Mouse (Mus musculus) midbrain, embryonic 13.5 days (tissue): ENCODE measurements around the gene Cebpb. TPM values are rescaled to one million over a fixed set of nuclear protein-coding genes. Genes with fewer than 3 reads are reported as not detected.

Experiments
- ATAC-seq: fragments of 200-750 bp; cut with Nextera tagmentation; 2 replicates; pipeline ENCODE4 v1.8.0; 2017; ENCODE audit warnings: mild to moderate bottlenecking, moderate TSS enrichment, moderate library complexity
- H3K27ac ChIP-seq: fragments of 300-500 bp; sonication (generic); 2 replicates; pipeline ENCODE4 v1.5.1; 2015; ENCODE audit warnings: inconsistent platforms, mild to moderate bottlenecking, moderate library complexity
- H3K27me3 ChIP-seq: fragments of 300-500 bp; sonication (generic); 2 replicates; pipeline ENCODE4 v1.6.1; 2015; ENCODE audit warnings: mild to moderate bottlenecking, inconsistent platforms
- H3K36me3 ChIP-seq: fragments of 300-500 bp; sonication (generic); 2 replicates; pipeline ENCODE4 v1.6.1; 2015; ENCODE audit warnings: mild to moderate bottlenecking, inconsistent platforms
- H3K4me1 ChIP-seq: fragments of 300-500 bp; sonication (generic); replicated peaks from 2 replicates; pipeline ENCODE4 v1.6.1; 2015; ENCODE audit warnings: inconsistent platforms
- H3K4me2 ChIP-seq: fragments of 300-500 bp; sonication (generic); replicated peaks from 2 replicates; pipeline ENCODE4 v1.6.1; 2015; ENCODE audit warnings: moderate library complexity, mild to moderate bottlenecking, inconsistent platforms
- H3K4me3 ChIP-seq: fragments of 300-500 bp; sonication (generic); replicated peaks from 2 replicates; pipeline ENCODE4 v1.5.1; 2015; ENCODE audit warnings: mild to moderate bottlenecking, inconsistent platforms
- H3K9ac ChIP-seq: fragments of 300-500 bp; sonication (generic); replicated peaks from 2 replicates; pipeline ENCODE4 v1.6.1; 2015; ENCODE audit warnings: mild to moderate bottlenecking, inconsistent platforms
- H3K9me3 ChIP-seq: fragments of 300-500 bp; sonication (generic); 2 replicates; pipeline ENCODE4 v1.6.1; 2016; ENCODE audit warnings: mild to moderate bottlenecking, inconsistent platforms
- WGBS: fragments of 180-500 bp; shearing (Covaris S2); methylation state at CpG from one replicate; pipeline ENCODE4 v1.1.7; 2015; 5-methylcytosine and 5-hydroxymethylcytosine counted together
- polyA plus RNA-seq: library from polyadenylated mRNA; unstranded; fragments of >200 nt; fragmentation: Nextera tagmentation; extraction: Ambion mirVana; gene quantifications from 2 replicates; pipeline ENCODE4 v1.2.1, GENCODE M21; 2015

The Cebpb gene
- polyA plus RNA-seq, 1 experiment from 2014 or later: 0.20 TPM

GRCm38 (mm10) chr2:167719520-167719919 is 30.8 kb downstream of the Cebpb start:
- ATAC-seq: no peak
- no peaks in the 10 kb centered on the region for H3K4me1 ChIP-seq
- no peak overlapping the region for H3K4me3 ChIP-seq

GRCm38 (mm10) chr2:167721159-167721882 is 32.6 kb downstream of the Cebpb start:
- no peaks in the 10 kb centered on the region for H3K9me3 ChIP-seq
- H3K4me2 ChIP-seq: no peak overlapping the region
- no peaks in the 10 kb centered on the region for H3K27me3 ChIP-seq
- 85% methylated on average over 11 of the region's 11 CpGs for WGBS
- H3K9ac ChIP-seq: no peak overlapping the region
- H3K36me3 ChIP-seq: no peaks in the 10 kb centered on the region
- no peaks in the 10 kb centered on the region for H3K4me1 ChIP-seq
- no peak overlapping the region for H3K4me3 ChIP-seq
- no peak overlapping the region for H3K27ac ChIP-seq
- no peak for ATAC-seq

More at GRCm38 (mm10) chr2:167719520-167719919, 30.8 kb downstream of the Cebpb start:
- H3K4me2 ChIP-seq: no peak overlapping the region
- no peak overlapping the region for H3K9ac ChIP-seq
- 69% methylated on average over 4 of the region's 4 CpGs for WGBS
- H3K27me3 ChIP-seq: no peaks in the 10 kb centered on the region
- H3K36me3 ChIP-seq: no peaks in the 10 kb centered on the region
- H3K27ac ChIP-seq: no peak overlapping the region
- H3K9me3 ChIP-seq: no peaks in the 10 kb centered on the region

GRCm38 (mm10) chr2:167722538-167722937 is 33.8 kb downstream of the Cebpb start:
- no peaks in the 10 kb centered on the region for H3K36me3 ChIP-seq
- H3K4me3 ChIP-seq: no peak overlapping the region
- no peaks in the 10 kb centered on the region for H3K4me1 ChIP-seq
- WGBS: 73% methylated on average over 6 of the region's 6 CpGs
- H3K27ac ChIP-seq: no peak overlapping the region
- H3K27me3 ChIP-seq: no peaks in the 10 kb centered on the region
- no peaks in the 10 kb centered on the region for H3K9me3 ChIP-seq
- no peak for ATAC-seq
- no peak overlapping the region for H3K9ac ChIP-seq
- no peak overlapping the region for H3K4me2 ChIP-seq

GRCm38 (mm10) chr2:167723589-167724206 is 35.0 kb downstream of the Cebpb start:
- Histone ChIP-seq H3K27me3 (no peaks in the 10 kb centered on the region; the same call in 1 of the 2 replicates), H3K9ac (no peak overlapping the region), H3K36me3 (no peaks in the 10 kb centered on the region), H3K27ac (no peak overlapping the region), H3K4me2 (no peak overlapping the region), H3K4me1 (no peaks in the 10 kb centered on the region), H3K4me3 (no peak overlapping the region), H3K9me3 (no peaks in the 10 kb centered on the region)
- no peak for ATAC-seq
- WGBS: 81% methylated on average over 11 of the region's 11 CpGs

GRCm38 (mm10) chr2:167725879-167726278 is 37.2 kb downstream of the Cebpb start:
- no peaks in the 10 kb centered on the region for H3K9me3 ChIP-seq
- no peaks in the 10 kb centered on the region; the same call in 1 of the 2 replicates for H3K27me3 ChIP-seq
- no peak overlapping the region for H3K4me3 ChIP-seq
- H3K4me1 ChIP-seq: no peaks in the 10 kb centered on the region
- H3K36me3 ChIP-seq: no peaks in the 10 kb centered on the region
- H3K9ac ChIP-seq: no peak overlapping the region
- WGBS: 94% methylated on average over 10 of the region's 10 CpGs
- H3K4me2 ChIP-seq: no peak overlapping the region
- no peak overlapping the region for H3K27ac ChIP-seq
- no peak for ATAC-seq

GRCm38 (mm10) chr2:167727161-167727560 is 38.4 kb downstream of the Cebpb start:
- no peaks in the 10 kb centered on the region for H3K4me1 ChIP-seq
- H3K4me2 ChIP-seq: no peak overlapping the region
- WGBS: 54% methylated on average over 13 of the region's 13 CpGs
- ATAC-seq: 0 out of 2 replicates have a peak, but pooled peaks have one; percentile 58
- no peaks in the 10 kb centered on the region for H3K36me3 ChIP-seq
- H3K27ac ChIP-seq: no peak overlapping the region
- no peak overlapping the region for H3K9ac ChIP-seq
- no peak overlapping the region for H3K4me3 ChIP-seq
- no peaks in the 10 kb centered on the region; the same call in 1 of the 2 replicates for H3K27me3 ChIP-seq
- no peaks in the 10 kb centered on the region for H3K9me3 ChIP-seq

- no peak overlapping the region for H3K27ac ChIP-seq
- no peaks in the 10 kb centered on the region; the same call in 1 of the 2 replicates for H3K27me3 ChIP-seq
- no peak overlapping the region for H3K9ac ChIP-seq
- no peak overlapping the region for H3K4me2 ChIP-seq
- 75% methylated on average over 7 of the region's 7 CpGs for WGBS
- H3K4me1 ChIP-seq: no peaks in the 10 kb centered on the region
- no peak overlapping the region for H3K4me3 ChIP-seq
- H3K36me3 ChIP-seq: no peaks in the 10 kb centered on the region
- H3K9me3 ChIP-seq: no peaks in the 10 kb centered on the region
- ATAC-seq: no peak
Measured at GRCm38 (mm10) chr2:167730036-167730435, 41.3 kb downstream of the Cebpb start.

GRCm38 (mm10) chr2:167731149-167731548 is 42.4 kb downstream of the Cebpb start:
- Histone ChIP-seq H3K9ac (no peak overlapping the region), H3K36me3 (no peaks in the 10 kb centered on the region), H3K4me2 (no peak overlapping the region), H3K27ac (no peak overlapping the region), H3K4me1 (no peaks in the 10 kb centered on the region), H3K9me3 (no peaks in the 10 kb centered on the region), H3K4me3 (no peak overlapping the region), H3K27me3 (no peaks in the 10 kb centered on the region; the same call in 1 of the 2 replicates)
- no peak for ATAC-seq
- WGBS: 67% methylated on average over 13 of the region's 13 CpGs

- H3K4me2 ChIP-seq: no peak overlapping the region
- H3K4me1 ChIP-seq: no peaks in the 10 kb centered on the region
- no peaks in the 10 kb centered on the region for H3K27me3 ChIP-seq
- no peaks in the 10 kb centered on the region for H3K36me3 ChIP-seq
- 83% methylated on average over 10 of the region's 10 CpGs for WGBS
- no peak overlapping the region for H3K27ac ChIP-seq
- no peak overlapping the region for H3K9ac ChIP-seq
- no peak for ATAC-seq
- H3K4me3 ChIP-seq: no peak overlapping the region
- no peaks in the 10 kb centered on the region for H3K9me3 ChIP-seq
Measured at GRCm38 (mm10) chr2:167734861-167735260, 46.1 kb downstream of the Cebpb start.

- H3K9me3 ChIP-seq: no peaks in the 10 kb centered on the region
- 62% methylated on average over 6 of the region's 6 CpGs for WGBS
- H3K9ac ChIP-seq: no peak overlapping the region
- H3K4me3 ChIP-seq: no peak overlapping the region
- ATAC-seq: no peak
- H3K4me1 ChIP-seq: no peaks in the 10 kb centered on the region
- no peaks in the 10 kb centered on the region for H3K27me3 ChIP-seq
- H3K4me2 ChIP-seq: no peak overlapping the region
- H3K36me3 ChIP-seq: no peaks in the 10 kb centered on the region
- H3K27ac ChIP-seq: no peak overlapping the region
Measured at GRCm38 (mm10) chr2:167739030-167739429, 50.3 kb downstream of the Cebpb start.
